Mouse (Mus musculus): Measurements from ENCODE around the gene Mfap1b.

GRCm38 (mm10) chr2:121511401-121511800 is 37.5 kb upstream of the Mfap1b start:
- TF ChIP-seq POLR2A (IDR thresholded peaks at IDR 0.05; ENCODE audit: insufficient read length, low read depth) (no peak), POLR2AphosphoS2 (IDR thresholded peaks at IDR 0.05; ENCODE audit: insufficient read length, low read depth) (no peak), MYOD1 (IDR thresholded peaks at IDR 0.05; ENCODE audit: control insufficient read depth in 1 of 3, insufficient read length in 2 of 3, low read depth in 2 of 3) (no peak), TCF3 (IDR thresholded peaks at IDR 0.05; ENCODE audit: insufficient read length, low read depth) (no peak), E2F4 (IDR thresholded peaks at IDR 0.05; ENCODE audit: insufficient read depth) (no peak), TCF12 (IDR thresholded peaks at IDR 0.05; ENCODE audit: insufficient read depth, poor library complexity, severe bottlenecking) (no peak), USF1 (IDR thresholded peaks at IDR 0.05; ENCODE audit: low read depth) (no peak), CEBPB (IDR thresholded peaks at IDR 0.05; ENCODE audit: insufficient read depth, poor library complexity, severe bottlenecking) (no peak), REST (IDR thresholded peaks at IDR 0.05; ENCODE audit: insufficient read depth, insufficient read length) (no peak), MAX (IDR thresholded peaks at IDR 0.05; ENCODE audit: low read depth) (no peak)
